Mouse (Mus musculus) neural tube, embryonic 15.5 days (tissue): ENCODE measurements around the gene Xpo4. TPM values are rescaled to one million over a fixed set of nuclear protein-coding genes. Genes with fewer than 3 reads are reported as not detected.

Experiments used
- ATAC-seq: fragments of 200-750 bp; cut with Nextera tagmentation; 2 replicates; pipeline ENCODE4 v1.8.0; 2017; ENCODE audit warnings: mild to moderate bottlenecking, moderate TSS enrichment, moderate library complexity; ENCODE audit not compliant: low FRiP score
- H3K27ac ChIP-seq: fragments of 300-500 bp; sonication (generic); replicated peaks from 2 replicates; pipeline ENCODE4 v1.5.1; 2015; ENCODE audit warnings: mild to moderate bottlenecking, inconsistent platforms
- H3K27me3 ChIP-seq: fragments of 300-500 bp; sonication (generic); replicated peaks from 2 replicates; pipeline ENCODE4 v1.6.1; 2015; ENCODE audit warnings: inconsistent platforms
- H3K36me3 ChIP-seq: fragments of 300-500 bp; sonication (generic); 2 replicates; pipeline ENCODE4 v1.6.1; 2015; ENCODE audit warnings: inconsistent platforms
- H3K4me1 ChIP-seq: fragments of 300-500 bp; sonication (generic); 2 replicates; pipeline ENCODE4 v1.6.1; 2015; ENCODE audit warnings: inconsistent platforms
- H3K4me2 ChIP-seq: fragments of 300-500 bp; sonication (generic); 2 replicates; pipeline ENCODE4 v1.6.1; 2015; ENCODE audit warnings: inconsistent platforms, mild to moderate bottlenecking, moderate library complexity
- H3K4me3 ChIP-seq: fragments of 300-500 bp; sonication (generic); replicated peaks from 2 replicates; pipeline ENCODE4 v1.5.1; 2015; ENCODE audit warnings: mild to moderate bottlenecking, inconsistent platforms
- H3K9ac ChIP-seq: fragments of 300-500 bp; sonication (generic); replicated peaks from 2 replicates; pipeline ENCODE4 v1.6.1; 2015; ENCODE audit warnings: mild to moderate bottlenecking, inconsistent platforms
- H3K9me3 ChIP-seq: fragments of 300-500 bp; sonication (generic); replicated peaks from 2 replicates; pipeline ENCODE4 v1.6.1; 2016; ENCODE audit warnings: inconsistent platforms
- WGBS: fragments of 180-500 bp; shearing (Covaris S2); methylation state at CpG from one replicate; pipeline ENCODE4 v1.1.7; 2015; ENCODE audit warnings: mixed read lengths; 5-methylcytosine and 5-hydroxymethylcytosine counted together
- polyA plus RNA-seq: library from polyadenylated mRNA; unstranded; fragments of >200 nt; fragmentation: Nextera tagmentation; extraction: Ambion mirVana; gene quantifications from 2 replicates; pipeline ENCODE4 v1.2.1, GENCODE M21; 2015

Xpo4 gene
- polyA plus RNA-seq, 1 experiment from 2014 or later: 11.0 TPM

- no peak overlapping the region for H3K4me2 ChIP-seq
- no peak overlapping the region for H3K27ac ChIP-seq
- no peaks in the 10 kb centered on the region for H3K27me3 ChIP-seq
- no peak for ATAC-seq
- no peak overlapping the region for H3K4me3 ChIP-seq
- no peaks in the 10 kb centered on the region for H3K9me3 ChIP-seq
- no peak overlapping the region for H3K9ac ChIP-seq
- H3K36me3 ChIP-seq: peaks cover 14% of the 10 kb centered on the region
- no peaks in the 10 kb centered on the region for H3K4me1 ChIP-seq
Measured at GRCm38 (mm10) chr14:57552945-57553344, 112.3 kb downstream of the Xpo4 start.

- Histone ChIP-seq H3K9ac (no peak overlapping the region), H3K27ac (no peak overlapping the region), H3K4me3 (no peak overlapping the region), H3K9me3 (no peaks in the 10 kb centered on the region), H3K27me3 (no peaks in the 10 kb centered on the region), H3K4me2 (no peak overlapping the region), H3K36me3 (peaks cover 29% of the 10 kb centered on the region), H3K4me1 (no peaks in the 10 kb centered on the region)
- no peak for ATAC-seq
- 83% methylated on average over 5 of the region's 5 CpGs for WGBS
Measured at GRCm38 (mm10) chr14:57547062-57547461, 118.2 kb downstream of the Xpo4 start.

- no peak overlapping the region for H3K4me3 ChIP-seq
- H3K27me3 ChIP-seq: no peaks in the 10 kb centered on the region
- WGBS: 30% methylated on average over 13 of the region's 13 CpGs
- ATAC-seq: peak; percentile 19; the same call in 1 of the 2 replicates
- no peak overlapping the region for H3K9ac ChIP-seq
- peaks cover 32% of the 10 kb centered on the region for H3K36me3 ChIP-seq
- H3K9me3 ChIP-seq: no peaks in the 10 kb centered on the region
- H3K4me2 ChIP-seq: no peak overlapping the region
- no peaks in the 10 kb centered on the region for H3K4me1 ChIP-seq
- no peak overlapping the region for H3K27ac ChIP-seq
Measured at GRCm38 (mm10) chr14:57546557-57547021, 118.6 kb downstream of the Xpo4 start.

GRCm38 (mm10) chr14:57546131-57546530, 119.1 kb downstream of the Xpo4 start:
- Histone ChIP-seq H3K4me1 (no peaks in the 10 kb centered on the region), H3K27ac (no peak overlapping the region)
- 86% methylated on average over 8 of the region's 8 CpGs for WGBS

GRCm38 (mm10) chr14:57545526-57545925, 119.7 kb downstream of the Xpo4 start:
- 80% methylated on average over 17 of the region's 17 CpGs for WGBS
- H3K4me2 ChIP-seq: no peak overlapping the region
- peaks cover 32% of the 10 kb centered on the region for H3K36me3 ChIP-seq
- no peaks in the 10 kb centered on the region for H3K27me3 ChIP-seq
- no peak overlapping the region for H3K27ac ChIP-seq
- ATAC-seq: no peak
- H3K4me1 ChIP-seq: no peaks in the 10 kb centered on the region
- no peak overlapping the region for H3K4me3 ChIP-seq
- no peak overlapping the region for H3K9ac ChIP-seq
- H3K9me3 ChIP-seq: no peaks in the 10 kb centered on the region

More at GRCm38 (mm10) chr14:57546131-57546530, 119.1 kb downstream of the Xpo4 start:
- no peak overlapping the region for H3K9ac ChIP-seq
- no peak for ATAC-seq
- no peaks in the 10 kb centered on the region for H3K27me3 ChIP-seq
- H3K36me3 ChIP-seq: peaks cover 32% of the 10 kb centered on the region
- H3K4me3 ChIP-seq: no peak overlapping the region
- no peaks in the 10 kb centered on the region for H3K9me3 ChIP-seq
- H3K4me2 ChIP-seq: no peak overlapping the region

GRCm38 (mm10) chr14:57543420-57544039, 121.7 kb downstream of the Xpo4 start:
- Histone ChIP-seq H3K9ac (no peak overlapping the region), H3K9me3 (no peaks in the 10 kb centered on the region), H3K36me3 (peaks cover 22% of the 10 kb centered on the region), H3K27me3 (no peaks in the 10 kb centered on the region), H3K4me1 (no peaks in the 10 kb centered on the region), H3K27ac (no peak overlapping the region), H3K4me2 (no peak overlapping the region), H3K4me3 (no peak overlapping the region)
- 94% methylated on average over 13 of the region's 13 CpGs for WGBS
- ATAC-seq: no peak

- Histone ChIP-seq H3K27me3 (no peaks in the 10 kb centered on the region), H3K4me3 (no peak overlapping the region), H3K9ac (no peak overlapping the region), H3K4me2 (no peak overlapping the region), H3K9me3 (no peaks in the 10 kb centered on the region), H3K27ac (no peak overlapping the region), H3K4me1 (peaks cover 7% of the 10 kb centered on the region), H3K36me3 (peaks cover 22% of the 10 kb centered on the region)
- WGBS: 70% methylated on average over 34 of the region's 34 CpGs
- ATAC-seq: no peak
Measured at GRCm38 (mm10) chr14:57542231-57542630, 123.0 kb downstream of the Xpo4 start.

- H3K27ac ChIP-seq: no peak overlapping the region
- peaks cover 15% of the 10 kb centered on the region for H3K4me1 ChIP-seq
- no peak overlapping the region for H3K9ac ChIP-seq
- H3K4me3 ChIP-seq: no peak overlapping the region
- H3K36me3 ChIP-seq: peaks cover 22% of the 10 kb centered on the region
- 89% methylated on average over 11 of the region's 11 CpGs for WGBS
- H3K27me3 ChIP-seq: no peaks in the 10 kb centered on the region
- H3K9me3 ChIP-seq: no peaks in the 10 kb centered on the region
- H3K4me2 ChIP-seq: no peak overlapping the region
- no peak for ATAC-seq
Measured at GRCm38 (mm10) chr14:57540683-57541082, 124.5 kb downstream of the Xpo4 start.

GRCm38 (mm10) chr14:57537261-57538015, 127.8 kb downstream of the Xpo4 start:
- Histone ChIP-seq H3K9me3 (no peaks in the 10 kb centered on the region), H3K4me1 (peaks cover 34% of the 10 kb centered on the region), H3K27ac (0 out of 2 replicates have a peak overlapping the region, but pooled peaks have one; percentile 18), H3K9ac (no peak overlapping the region), H3K4me2 (peak overlapping the region; percentile 20), H3K27me3 (no peaks in the 10 kb centered on the region), H3K36me3 (peaks cover 7% of the 10 kb centered on the region), H3K4me3 (no peak overlapping the region)
- ATAC-seq: 0 out of 2 replicates have a peak, but pooled peaks have one; percentile 12
- 14% methylated on average over 16 of the region's 16 CpGs for WGBS

GRCm38 (mm10) chr14:57536820-57537219, 128.4 kb downstream of the Xpo4 start:
- 54% methylated on average over 9 of the region's 9 CpGs for WGBS
- H3K4me2 ChIP-seq: no peak overlapping the region

GRCm38 (mm10) chr14:57535646-57536045, 129.6 kb downstream of the Xpo4 start:
- 0 out of 2 replicates have a peak overlapping the region, but pooled peaks have one; percentile 2 for H3K27ac ChIP-seq

More at GRCm38 (mm10) chr14:57536820-57537219, 128.4 kb downstream of the Xpo4 start:
- Histone ChIP-seq H3K9me3 (no peaks in the 10 kb centered on the region), H3K9ac (no peak overlapping the region), H3K27ac (0 out of 2 replicates have a peak overlapping the region, but pooled peaks have one; percentile 18), H3K4me1 (peaks cover 34% of the 10 kb centered on the region), H3K27me3 (no peaks in the 10 kb centered on the region), H3K4me3 (no peak overlapping the region), H3K36me3 (0 out of 2 replicates have a peak, but pooled peaks cover under 1% of the 10 kb centered on the region)
- ATAC-seq: no peak

More at GRCm38 (mm10) chr14:57535646-57536045, 129.6 kb downstream of the Xpo4 start:
- WGBS: 43% methylated on average over 6 of the region's 6 CpGs
- ATAC-seq: peak; percentile 30; the same call in 1 of the 2 replicates
- no peaks in the 10 kb centered on the region for H3K36me3 ChIP-seq
- no peaks in the 10 kb centered on the region for H3K27me3 ChIP-seq
- no peak overlapping the region for H3K4me3 ChIP-seq
- no peak overlapping the region for H3K4me2 ChIP-seq
- H3K9me3 ChIP-seq: no peaks in the 10 kb centered on the region
- H3K4me1 ChIP-seq: peaks cover 34% of the 10 kb centered on the region
- no peak overlapping the region for H3K9ac ChIP-seq
